Mouse (Mus musculus): ENCODE results near the gene Pex14.

Gene Pex14

DNA sequence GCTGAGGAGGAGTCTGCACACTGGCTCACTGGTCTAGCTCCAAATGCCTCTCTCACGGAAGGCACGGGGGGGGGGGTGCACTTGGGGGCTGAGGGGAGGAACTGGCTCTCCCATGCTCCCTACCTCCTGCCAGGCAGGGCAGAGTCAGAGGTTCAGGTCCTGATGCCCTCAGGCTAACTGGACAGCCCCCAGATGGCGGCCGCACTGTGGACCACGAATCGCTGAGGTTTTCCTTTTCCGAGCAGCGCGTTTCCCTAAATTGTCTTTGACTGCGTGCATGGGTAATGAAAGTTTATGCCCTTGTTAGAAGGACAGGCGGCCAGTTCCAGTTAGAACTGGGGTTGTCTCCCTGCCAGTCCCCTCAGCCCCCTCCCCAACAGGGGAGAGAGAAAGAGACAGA lies 179.1 kb downstream of the Pex14 start:
- DNase-seq (ENCODE audit: low spot score): no peak

DNA sequence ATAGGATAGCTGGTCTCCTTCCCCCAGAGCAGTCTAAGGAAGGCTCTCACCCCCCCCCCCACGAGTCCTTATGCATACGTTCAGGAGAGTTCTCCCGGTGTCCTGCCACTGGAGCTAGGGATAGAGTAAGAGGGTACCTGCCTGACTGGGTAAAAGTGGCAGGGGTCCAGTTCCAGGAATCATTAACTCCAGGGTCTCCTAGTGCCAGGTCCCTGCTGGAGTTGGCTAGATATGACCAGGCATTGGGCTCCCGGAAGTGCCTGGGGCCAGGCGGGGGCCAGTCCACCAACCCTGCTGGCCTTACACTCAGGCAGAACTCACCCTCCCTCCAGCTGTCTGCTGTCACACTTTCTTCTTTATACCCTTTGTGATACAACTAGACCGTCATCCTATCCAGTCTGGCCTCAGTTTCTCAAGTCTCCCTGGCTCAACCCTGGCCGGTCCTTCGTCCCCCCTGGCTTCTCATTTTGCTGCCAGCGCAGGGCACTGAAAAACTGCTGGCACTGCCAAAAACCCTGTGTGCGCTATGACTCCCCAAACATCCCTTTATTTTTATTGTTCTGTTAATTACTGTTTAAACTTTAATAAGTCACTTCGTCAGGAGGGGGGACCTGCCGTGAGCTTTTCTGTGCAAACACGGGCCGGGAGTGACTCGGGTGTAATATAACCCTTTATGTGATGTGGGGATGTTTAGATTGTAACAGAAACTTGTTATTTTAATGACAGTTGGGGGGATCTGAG lies 180.8 kb downstream of the Pex14 start:
- DNase-seq (ENCODE audit: low spot score): no peak

DNA sequence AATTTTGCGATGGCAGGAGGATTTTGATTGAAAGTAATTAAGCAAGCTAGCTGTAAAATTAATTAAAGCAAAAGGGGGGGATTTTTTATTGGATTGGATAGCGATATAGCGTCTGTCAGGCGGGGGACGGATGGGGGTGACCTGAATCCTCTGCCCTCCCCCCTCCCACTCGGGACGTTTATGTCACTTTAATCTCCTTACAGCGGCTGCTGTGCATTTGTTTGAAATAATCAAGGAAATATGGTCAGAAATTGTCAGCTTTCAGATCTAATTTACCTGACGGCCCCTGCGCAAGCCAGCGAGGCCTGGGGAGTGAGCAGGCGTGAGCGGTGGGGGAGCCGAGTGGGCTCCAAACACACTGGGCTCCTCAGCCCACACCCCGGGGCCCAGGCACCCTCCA lies 183.8 kb downstream of the Pex14 start:
- no peak for DNase-seq (ENCODE audit: low spot score)

DNA sequence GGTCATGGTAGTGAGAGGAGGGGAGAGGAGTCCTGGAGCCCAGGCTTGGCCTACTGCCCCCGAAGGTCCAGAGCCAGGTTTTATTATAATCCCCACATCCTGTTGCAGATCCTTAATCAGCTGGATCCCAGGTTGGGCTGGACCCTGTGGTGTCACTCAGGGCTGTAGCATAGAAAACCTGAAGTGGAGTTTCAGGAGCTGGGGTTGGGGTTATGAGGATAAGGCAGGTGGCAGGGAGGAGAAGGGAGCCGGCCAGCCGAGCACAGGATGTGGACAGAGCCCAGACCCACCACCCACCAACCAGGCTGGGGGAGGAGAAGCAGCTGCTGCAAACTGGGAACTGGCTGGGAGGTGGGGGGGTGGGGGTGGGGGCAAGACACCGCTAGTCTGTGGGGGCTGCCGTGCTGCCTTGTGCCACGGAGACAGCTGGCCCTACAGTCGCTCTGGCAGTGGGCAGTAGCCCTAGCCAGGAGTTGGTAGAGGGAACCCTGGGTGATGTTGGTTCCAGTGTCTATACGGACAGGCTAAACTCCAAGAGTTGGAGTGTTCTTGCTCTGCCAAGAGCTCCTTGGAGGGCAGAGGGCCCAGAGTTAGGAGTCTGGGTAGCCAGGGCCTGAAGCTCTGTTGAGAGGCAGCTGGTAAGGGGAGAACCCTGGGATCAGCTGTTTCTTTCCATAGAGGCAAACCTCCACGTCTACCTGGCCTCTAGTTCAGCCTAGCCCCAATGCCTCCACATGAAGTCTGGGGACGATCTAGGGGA lies 184.6 kb downstream of the Pex14 start:
- no peak for DNase-seq (ENCODE audit: low spot score)

DNA sequence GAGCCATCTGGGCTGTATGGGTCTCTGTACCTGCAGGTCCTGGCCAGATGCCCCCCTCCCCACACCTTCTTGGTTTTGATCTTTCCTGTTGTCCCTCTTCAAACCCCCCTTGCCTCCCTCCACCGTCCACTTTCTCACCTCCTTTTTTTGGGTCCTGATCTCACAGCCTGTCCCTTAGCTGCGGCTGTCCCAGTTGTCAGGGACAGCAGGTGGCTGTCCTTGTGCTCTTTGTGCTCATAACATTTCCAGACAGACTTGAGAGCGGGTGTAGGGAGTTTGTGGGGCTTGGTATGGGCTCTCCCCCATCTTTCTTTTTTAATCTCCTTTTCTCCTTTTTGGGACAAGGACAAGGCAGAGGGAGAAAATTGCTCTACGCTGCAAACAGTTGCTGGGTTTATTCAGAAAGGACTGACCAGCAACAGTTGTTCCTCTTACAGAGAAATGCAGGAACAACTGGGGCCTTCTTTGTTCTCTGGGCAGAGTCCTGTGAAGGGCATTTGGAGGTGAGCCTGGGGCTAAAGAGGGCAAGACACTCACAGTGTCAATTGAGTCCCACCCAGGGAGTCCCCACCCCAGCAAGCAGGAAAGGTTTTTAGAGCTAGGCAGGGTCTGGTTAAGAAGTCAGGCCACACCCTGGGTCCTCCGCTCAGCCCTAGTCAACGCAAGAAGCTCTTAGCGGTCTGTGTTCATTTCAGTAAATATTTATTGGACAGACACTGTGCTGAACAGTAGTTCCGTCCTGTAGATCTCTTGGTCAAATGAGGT lies 186.7 kb downstream of the Pex14 start:
- DNase-seq (ENCODE audit: low spot score): no peak

DNA sequence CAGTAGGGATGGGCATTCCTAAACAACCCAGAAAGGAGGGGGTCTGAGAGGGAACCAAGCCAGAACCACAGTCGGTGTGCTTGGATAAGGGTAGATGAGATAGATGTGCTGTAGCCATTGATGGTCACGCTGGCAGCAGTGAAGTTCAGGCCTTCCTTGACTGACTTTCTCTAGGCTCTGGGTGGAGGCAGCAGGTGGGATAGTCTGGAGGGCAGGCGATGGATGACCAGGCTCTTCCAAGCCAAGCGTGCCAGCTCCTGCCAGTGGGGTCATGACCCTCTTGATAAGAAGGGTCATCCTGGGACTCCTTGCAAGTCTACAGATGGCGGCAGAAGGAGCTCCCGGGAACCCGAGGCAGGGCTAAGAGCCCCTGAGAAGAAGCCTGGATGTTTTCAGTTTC lies 187.5 kb downstream of the Pex14 start:
- no peak for DNase-seq (ENCODE audit: low spot score)

All from spleen, adult 12 weeks (tissue).